Comparison of ENCODE assay signal across 27 mouse cellular contexts in the genomic region with DNA sequence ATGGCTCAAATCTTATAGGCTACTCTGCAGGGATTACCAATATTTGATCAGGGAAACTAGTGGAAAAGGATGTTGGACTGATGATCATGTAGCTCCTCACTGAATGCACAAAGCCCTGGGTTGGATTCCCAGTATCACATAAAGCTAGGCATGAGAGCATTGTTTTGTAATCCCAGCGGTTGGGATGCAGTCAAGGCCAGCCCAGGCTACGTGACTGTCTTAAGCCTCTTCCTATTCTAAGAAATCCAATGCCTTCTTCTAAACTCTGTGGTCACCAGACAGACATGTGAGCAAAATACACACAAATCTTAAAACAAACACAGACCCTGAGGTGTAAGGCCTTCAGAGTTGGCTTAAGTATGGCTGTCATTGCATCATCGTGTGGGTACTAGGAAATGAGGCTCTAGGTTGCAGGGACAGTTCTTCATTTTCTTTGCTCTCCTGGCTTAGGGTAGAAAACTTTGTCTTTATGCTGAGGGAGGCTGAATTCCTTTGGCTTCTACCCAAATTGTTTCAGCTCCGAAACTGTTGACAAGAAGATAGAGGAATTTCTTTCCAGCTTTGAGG. TPM values are rescaled to one million over a fixed set of nuclear protein-coding genes. Genes with fewer than 3 reads are reported as not detected.
DNase-seq lines count a peak whose midpoint lies in the region; ATAC-seq and TF ChIP-seq lines count a peak whose summit lies in the region.
"Had no signal": no experiment of that assay in that cellular context is flagged by ENCODE, and none has a peak within 500 bp of the region (broad histone marks: within the 10 kb centered on the region; RNA-seq: fewer than 3 reads in every experiment).

No protein-coding gene starts in this region.

- peaks cover 68% of the 10 kb centered on the region for H3K36me3 ChIP-seq in liver, adult 2 months (ENCODE audit: control insufficient read depth, insufficient read depth, low read length)
- peaks cover 98% of the 10 kb centered on the region for H3K36me3 ChIP-seq in liver, embryonic 12.5 days
- peaks cover 54% of the 10 kb centered on the region for H3K36me3 ChIP-seq in stomach, postnatal 0 days (ENCODE audit: control insufficient read depth, insufficient read depth, low read length)

- no peak for TF ChIP-seq POLR2A in liver, adult 2 months (IDR thresholded peaks at IDR 0.05; ENCODE audit: extremely low read depth, insufficient read depth, low read length)

- no peaks in the 10 kb centered on the region for H3K79me2 ChIP-seq in liver, adult 2 months (ENCODE audit: control insufficient read depth, insufficient read depth, low read length)

- H3K9me3 ChIP-seq in liver, embryonic 12.5 days (replicated peaks) = no peaks in the 10 kb centered on the region
- H3K9me3 ChIP-seq in stomach, postnatal 0 days (ENCODE audit: control insufficient read depth, low read length) = no peaks in the 10 kb centered on the region
- H3K9me3 ChIP-seq: embryonic facial prominence, embryonic 12.5 days; forebrain, embryonic 15.5 days; heart, embryonic 13.5 days; kidney, embryonic 15.5 days; lung, embryonic 15.5 days had no signal

- no peak for ATAC-seq in liver, embryonic 12.5 days
- ATAC-seq in stomach, postnatal 0 days (ENCODE audit: low FRiP score, low TSS enrichment) = 0 out of 2 replicates have a peak, but pooled peaks have one; percentile 19
- ATAC-seq: activated CD4-positive, CD25-positive, alpha-beta regulatory T cell, adult 4 months; forebrain, embryonic 15.5 days; intestine, postnatal 0 days had no signal

- TF ChIP-seq EP300 in stomach, postnatal 0 days (optimal IDR thresholded peaks at IDR 0.05) = no peak

- 55% methylated on average over 4 of the region's 4 CpGs for WGBS in liver, adult 2 months
- WGBS in liver, embryonic 12.5 days (ENCODE audit: insufficient replicate concordance) = 86% methylated on average over 4 of the region's 4 CpGs
- 66% methylated on average over 4 of the region's 4 CpGs for WGBS in stomach, postnatal 0 days

- DNase-seq in liver, adult 2 months (ENCODE audit: extremely low read depth, low read depth, low spot score) = peak; percentile 26
- DNase-seq in 416B (ENCODE audit: low read depth) (peak; percentile 52), adipocyte (ENCODE audit: low spot score) (peak; percentile 40)
- no peak for DNase-seq in stomach, postnatal 0 days (ENCODE audit: low spot score)
- DNase-seq in cerebellum, postnatal 4 days (ENCODE audit: low spot score in 2 of 2) = no peak
- DNase-seq in right cerebral cortex, adult 2 months (ENCODE audit: low spot score in 2 of 2) = no peak
- DNase-seq: adrenal gland, adult 8-10 months; B cell, adult 2 months; cerebellum, adult 9-10 months; cerebellum, postnatal 36 days; embryo, embryonic 11 days; gastrocnemius, postnatal 25 days; heart, postnatal 10 days; left cerebral cortex, postnatal 4 days; thymus, adult 2 months; thymus, postnatal 36 days had no signal

- no peak overlapping the region for H3K27ac ChIP-seq in liver, adult 2 months (replicated peaks; ENCODE audit: insufficient read depth, low read depth, low read length)
- no peak overlapping the region for H3K27ac ChIP-seq in liver, embryonic 12.5 days
- H3K27ac ChIP-seq in stomach, postnatal 0 days (replicated peaks) = no peak overlapping the region
- H3K27ac ChIP-seq: embryonic facial prominence, embryonic 12.5 days; forebrain, embryonic 15.5 days; heart, embryonic 13.5 days; hindbrain, embryonic 14.5 days; kidney, embryonic 15.5 days; liver, embryonic 14.5 days; lung, embryonic 15.5 days had no signal

- H3K4me3 ChIP-seq in liver, adult 2 months (ENCODE audit: insufficient read depth, low read depth, low read length) = no peak overlapping the region
- H3K4me3 ChIP-seq in liver, embryonic 12.5 days = no peak overlapping the region
- H3K4me3 ChIP-seq in stomach, postnatal 0 days (ENCODE audit: low read depth, low read length) = no peak overlapping the region
- H3K4me3 ChIP-seq: embryonic facial prominence, embryonic 12.5 days; forebrain, embryonic 15.5 days; heart, embryonic 13.5 days; kidney, embryonic 15.5 days; lung, embryonic 15.5 days had no signal

- H3K4me1 ChIP-seq in liver, adult 2 months (ENCODE audit: control insufficient read depth, insufficient read depth, low read length) = no peaks in the 10 kb centered on the region
- no peaks in the 10 kb centered on the region for H3K4me1 ChIP-seq in liver, embryonic 12.5 days
- H3K4me1 ChIP-seq in stomach, postnatal 0 days (replicated peaks; ENCODE audit: control insufficient read depth, insufficient read depth) = no peaks in the 10 kb centered on the region
- H3K4me1 ChIP-seq: embryonic facial prominence, embryonic 12.5 days; forebrain, embryonic 15.5 days; kidney, embryonic 15.5 days; lung, embryonic 15.5 days had no signal

- H3K9ac ChIP-seq in liver, adult 2 months (ENCODE audit: low read depth, low read length) = no peak overlapping the region
- no peak overlapping the region for H3K9ac ChIP-seq in liver, embryonic 12.5 days
- H3K9ac ChIP-seq in stomach, postnatal 0 days (ENCODE audit: low read length) = no peak overlapping the region
- H3K9ac ChIP-seq: embryonic facial prominence, embryonic 12.5 days; forebrain, embryonic 15.5 days; heart, embryonic 13.5 days; hindbrain, embryonic 14.5 days; kidney, embryonic 15.5 days; liver, embryonic 14.5 days; lung, embryonic 15.5 days had no signal

- no peaks in the 10 kb centered on the region for H3K27me3 ChIP-seq in liver, adult 2 months (ENCODE audit: control insufficient read depth, insufficient read depth, low read length)
- no peaks in the 10 kb centered on the region for H3K27me3 ChIP-seq in liver, embryonic 12.5 days (replicated peaks)
- no peaks in the 10 kb centered on the region for H3K27me3 ChIP-seq in stomach, postnatal 0 days (ENCODE audit: control insufficient read depth, insufficient read depth, low read length)
- H3K27me3 ChIP-seq: embryonic facial prominence, embryonic 12.5 days; forebrain, embryonic 15.5 days; heart, embryonic 13.5 days; kidney, embryonic 15.5 days; lung, embryonic 15.5 days had no signal

- no peak for TF ChIP-seq CTCF in liver, adult 2 months (IDR thresholded peaks at IDR 0.05; ENCODE audit: low read depth, low read length)
- no peak for TF ChIP-seq CTCF in stomach, postnatal 0 days (IDR thresholded peaks at IDR 0.05; ENCODE audit: low read depth)

- H3K4me2 ChIP-seq in liver, embryonic 12.5 days = no peak overlapping the region
- no peak overlapping the region for H3K4me2 ChIP-seq in stomach, postnatal 0 days (replicated peaks; ENCODE audit: low read depth)
- H3K4me2 ChIP-seq: embryonic facial prominence, embryonic 12.5 days; forebrain, embryonic 15.5 days; heart, embryonic 13.5 days; hindbrain, embryonic 14.5 days; kidney, embryonic 15.5 days; lung, embryonic 15.5 days; midbrain, embryonic 11.5 days had no signal

RNA-seq across cellular contexts. Expression of a gene that starts 58.9 kb away (rescaled TPM):
- 56.6 and 61.5 TPM in 2 replicates for total RNA-seq in liver, adult 2 months (2014; rRNA removed)
- polyA plus RNA-seq in liver, adult 2 months (2012; rRNA removed) = 13.3 and 14.5 TPM in 2 replicates
- 55.3 and 56.0 TPM in 2 replicates for polyA plus RNA-seq in liver, embryonic 12.5 days (2016; fragmentation: Nextera tagmentation; extraction: Ambion mirVana)
- 53.5 and 62.0 TPM in 2 replicates for polyA plus RNA-seq in stomach, postnatal 0 days (2015; fragmentation: Nextera tagmentation; extraction: Ambion mirVana)

Comparison
In these comparisons a context has a peak if more than half of its experiments do, and no peak if none do; other contexts are left out.
1. DNase-seq: peak in liver, adult 2 months (single experiment), 416B (single experiment) and adipocyte (single experiment); none in stomach, postnatal 0 days (single experiment), cerebellum, postnatal 4 days (0 of 2) and right cerebral cortex, adult 2 months (0 of 2).